Mouse (Mus musculus) kidney, postnatal 4 days (tissue): ENCODE results near the gene Uhrf2.
"Not testable (repeated sequence)": the region's sequence is repeated elsewhere in the genome, so short reads cannot be mapped to it uniquely, and the experiment has no call there.

Experiments
- DNase-seq, 2 experiments: peaks; one replicate each; pipeline ENCODE4 v3.0.0; 2021; ENCODE audit warnings: mixed read lengths in 2 of 2

The Uhrf2 gene

GRCm38 (mm10) chr19:30029894-30030635, at the start of gene Uhrf2:
TSS of gene Uhrf2 (plus strand) at chr19:30030513.
- peak; percentile 98 to 99 for DNase-seq

GRCm38 (mm10) chr19:29984208-29985005, 45.9 kb upstream of the Uhrf2 start:
- peak; percentile 86 to 92 for DNase-seq

- DNase-seq: no peak
These were observed 43.7 kb upstream of the Uhrf2 start for GRCm38 (mm10) chr19:29986464-29987091.

GRCm38 (mm10) chr19:30000406-30001365, 29.6 kb upstream of the Uhrf2 start:
- DNase-seq: no peak

- no peak for DNase-seq
These were observed 28.8 kb upstream of the Uhrf2 start for GRCm38 (mm10) chr19:30001550-30001949.

- no peak for DNase-seq
These were observed 26.7 kb upstream of the Uhrf2 start, which contains the start of gene Trpd52l3 for GRCm38 (mm10) chr19:30003621-30004020. TSS of gene Trpd52l3 (plus strand) at chr19:30003790.

GRCm38 (mm10) chr19:30006371-30006770, 23.9 kb upstream of the Uhrf2 start:
- DNase-seq: no peak

GRCm38 (mm10) chr19:30010520-30011296, 19.6 kb upstream of the Uhrf2 start:
- no peak for DNase-seq

- DNase-seq: no peak
These were observed 16.0 kb upstream of the Uhrf2 start for GRCm38 (mm10) chr19:30014331-30014730.

- no peak for DNase-seq
These were observed 14.2 kb upstream of the Uhrf2 start for GRCm38 (mm10) chr19:30016156-30016555.

- DNase-seq: not testable (repeated sequence)
These were observed 6.9 kb upstream of the Uhrf2 start for GRCm38 (mm10) chr19:30023419-30023818.

- no peak for DNase-seq
These were observed 1.2 kb upstream of the Uhrf2 start for GRCm38 (mm10) chr19:30029002-30029710.

- peak; percentile 54 to 63 for DNase-seq
These were observed 539 bp downstream of the Uhrf2 start for GRCm38 (mm10) chr19:30030636-30031467.

- no peak for DNase-seq
These were observed 1.2 kb downstream of the Uhrf2 start for GRCm38 (mm10) chr19:30031468-30031931.

- DNase-seq: no peak
These were observed 1.9 kb downstream of the Uhrf2 start for GRCm38 (mm10) chr19:30032206-30032605.

GRCm38 (mm10) chr19:30035361-30035760, 5.0 kb downstream of the Uhrf2 start:
- no peak for DNase-seq

GRCm38 (mm10) chr19:30043691-30044090, 13.4 kb downstream of the Uhrf2 start:
- DNase-seq: no peak

- DNase-seq: no peak
These were observed 14.3 kb downstream of the Uhrf2 start for GRCm38 (mm10) chr19:30044630-30045029.

- no peak for DNase-seq
These were observed 15.5 kb downstream of the Uhrf2 start for GRCm38 (mm10) chr19:30045857-30046256.

- DNase-seq: no peak
These were observed 20.3 kb downstream of the Uhrf2 start for GRCm38 (mm10) chr19:30050584-30050983.
